Mouse (Mus musculus): Measurements from ENCODE around the gene Cldn34b4. TPM values are rescaled to one million over a fixed set of nuclear protein-coding genes. Genes with fewer than 3 reads are reported as not detected.

The Cldn34b4 gene
- total RNA-seq (2012; rRNA removed) (not detected in 2 replicates), polyA plus RNA-seq (2012; ENCODE audit: insufficient read depth in 1 of 2, insufficient read length in 2 of 2, low read depth in 1 of 2, low replicate concordance in 2 of 2, missing spikeins in 1 of 2) (not detected)

DNA sequence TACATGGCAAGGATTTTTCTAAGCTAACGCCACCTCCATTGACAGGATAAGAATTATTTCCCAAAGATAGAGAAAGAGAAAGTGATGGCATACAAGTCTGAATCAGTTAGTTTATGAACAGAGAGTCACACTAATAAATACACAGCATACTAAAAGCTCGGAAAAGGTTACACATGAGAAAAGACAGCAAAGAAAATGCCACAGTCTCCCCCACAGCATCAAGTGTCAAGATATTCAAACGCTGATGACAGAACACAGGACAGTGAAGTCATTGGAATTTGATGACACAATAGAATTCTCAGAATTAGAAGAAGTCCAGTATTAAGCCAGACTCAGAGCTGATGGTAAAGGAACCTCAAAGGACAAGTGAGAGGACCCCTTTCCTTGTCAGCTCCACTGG, at the start of gene Cldn34b4:
Gene Cldn34b4, plus strand, starts transcription at position 301 of the 400 bp plus-strand sequence.
- Histone ChIP-seq H3K27me3 (ENCODE audit: control insufficient read depth in 1 of 2, insufficient read depth in 2 of 2, low read length in 2 of 2) (no peaks in the 10 kb centered on the region), H3K36me3 (ENCODE audit: control insufficient read depth in 1 of 2, insufficient read depth in 2 of 2, low read length in 2 of 2) (no peaks in the 10 kb centered on the region), H3K79me2 (ENCODE audit: control insufficient read depth, insufficient read depth, low read length, poor library complexity) (no peaks in the 10 kb centered on the region), H3K9ac (ENCODE audit: control insufficient read depth, low read depth, low read length, poor library complexity, severe bottlenecking) (no peak within 1 kb of the TSS), H3K9me3 (replicated peaks; ENCODE audit: insufficient read depth, low read length) (no peaks in the 10 kb centered on the region), H3K4me1 (ENCODE audit: control insufficient read depth in 1 of 2, insufficient read depth in 2 of 2, low read length in 2 of 2) (no peaks in the 10 kb centered on the region), H3K27ac (ENCODE audit: control insufficient read depth, low read depth, low read length) (no peak within 1 kb of the TSS), H3K4me3 (ENCODE audit: control insufficient read depth in 1 of 2, insufficient read depth in 1 of 2, low read depth in 2 of 2, low read length in 2 of 2) (no peak within 1 kb of the TSS)
- DNase-seq (ENCODE audit: low read depth, low spot score) = no peak
- TF ChIP-seq MAZ (IDR thresholded peaks at IDR 0.05; ENCODE audit: low read depth, low read length) (no peak), HCFC1 (IDR thresholded peaks at IDR 0.05; ENCODE audit: low read depth, low read length) (no peak)

Other genes with a start within 250 kb of the Cldn34b4 start
- not detected in 2 replicates for gene Cldn34b3, start 129.0 kb upstream of the Cldn34b4 start, total RNA-seq (2012; rRNA removed)
- not detected for gene Cldn34b3, start 129.0 kb upstream of the Cldn34b4 start, polyA plus RNA-seq (2012; ENCODE audit: insufficient read depth in 1 of 2, insufficient read length in 2 of 2, low read depth in 1 of 2, low replicate concordance in 2 of 2, missing spikeins in 1 of 2)
- not detected in 2 replicates for gene Cldn34d, start 209.6 kb downstream of the Cldn34b4 start, total RNA-seq (2012; rRNA removed)
- gene Cldn34d, start 209.6 kb downstream of the Cldn34b4 start, polyA plus RNA-seq (2012; ENCODE audit: insufficient read depth in 1 of 2, insufficient read length in 2 of 2, low read depth in 1 of 2, low replicate concordance in 2 of 2, missing spikeins in 1 of 2) = not detected

Measured in MEL (cell line).